Mouse (Mus musculus) olfactory bulb, adult 2 months (tissue): ENCODE data around the gene Tfrc.

Source experiments
- CTCF ChIP-seq: fragments of 200-500 bp; IDR thresholded peaks from 2 replicates; pipeline ENCODE4 v1.5.1; 2012; ENCODE audit warnings: low read depth, mild to moderate bottlenecking, low read length, moderate library complexity; ENCODE audit not compliant: insufficient read depth
- POLR2A ChIP-seq: fragments of 200-500 bp; IDR thresholded peaks from 2 replicates; pipeline ENCODE4 v1.6.1; 2012; ENCODE audit warnings: mild to moderate bottlenecking, low read depth, low read length, moderate library complexity; ENCODE audit not compliant: insufficient read depth

DNA sequence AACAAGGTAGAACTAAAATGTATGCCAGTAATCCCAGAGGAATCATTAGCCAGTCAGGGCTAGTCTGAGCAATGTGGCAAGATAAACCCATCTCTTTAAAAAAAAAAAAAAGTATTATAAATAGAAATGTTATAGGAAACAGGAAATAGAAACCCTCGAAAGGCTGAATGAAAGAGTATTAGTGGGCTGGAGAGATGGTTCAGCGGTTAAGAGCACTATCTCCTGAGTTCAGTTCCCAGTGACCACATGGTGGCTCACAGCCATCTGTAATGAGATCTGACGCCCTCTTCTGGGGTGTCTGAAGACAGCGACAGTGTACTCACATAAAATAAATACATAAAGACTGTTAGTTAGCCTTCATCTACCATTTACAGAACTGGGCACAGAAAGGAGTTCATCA is 5.3 kb downstream of the Tfrc start:
- TF ChIP-seq CTCF: no peak
- TF ChIP-seq POLR2A: no peak
